Mouse (Mus musculus) limb, embryonic 14.5 days (tissue): ENCODE measurements around the gene 6030445D17Rik. TPM values are rescaled to one million over a fixed set of nuclear protein-coding genes. Genes with fewer than 3 reads are reported as not detected.

Experiments used
- ATAC-seq: fragments of 200-750 bp; cut with Nextera tagmentation; 2 replicates; pipeline ENCODE4 v1.8.0; 2017; ENCODE audit warnings: low read depth, moderate number of reproducible peaks, moderate TSS enrichment; ENCODE audit not compliant: low FRiP score
- DNase-seq: peaks from one replicate; pipeline ENCODE4 v3.0.0-alpha.2; 2015; ENCODE audit warnings: low spot score
- H3K27ac ChIP-seq: fragments of 300-500 bp; sonication (generic); replicated peaks from 2 replicates; pipeline ENCODE4 v1.5.1; 2014; ENCODE audit warnings: low read depth, mild to moderate bottlenecking, low read length, moderate library complexity, mixed read lengths
- H3K27me3 ChIP-seq: fragments of 300-500 bp; sonication (generic); 2 replicates; pipeline ENCODE4 v1.6.1; 2014; ENCODE audit warnings: low read length, mixed read lengths; ENCODE audit not compliant: control insufficient read depth, insufficient read depth
- H3K36me3 ChIP-seq: fragments of 300-500 bp; sonication (generic); 2 replicates; pipeline ENCODE4 v1.6.1; 2014; ENCODE audit warnings: mild to moderate bottlenecking, low read length, moderate library complexity, mixed read lengths; ENCODE audit not compliant: control insufficient read depth, insufficient read depth
- H3K4me1 ChIP-seq: fragments of 300-500 bp; sonication (generic); 2 replicates; pipeline ENCODE4 v1.6.1; 2014; ENCODE audit warnings: antibody characterized with exemption, low read length, mixed read lengths; ENCODE audit not compliant: control insufficient read depth, insufficient read depth
- H3K4me2 ChIP-seq: fragments of 300-500 bp; sonication (generic); replicated peaks from 2 replicates; pipeline ENCODE4 v1.6.1; 2014; ENCODE audit warnings: low read depth, mild to moderate bottlenecking, low read length, moderate library complexity; ENCODE audit not compliant: severe bottlenecking
- H3K4me3 ChIP-seq: fragments of 300-500 bp; sonication (generic); replicated peaks from 2 replicates; pipeline ENCODE4 v1.5.1; 2014; ENCODE audit warnings: low read length
- H3K9ac ChIP-seq: fragments of 300-500 bp; sonication (generic); 2 replicates; pipeline ENCODE4 v1.6.1; 2014; ENCODE audit warnings: mild to moderate bottlenecking, low read depth, low read length, moderate library complexity; ENCODE audit not compliant: severe bottlenecking
- H3K9me3 ChIP-seq: fragments of 300-500 bp; sonication (generic); 2 replicates; pipeline ENCODE4 v1.6.1; 2016; ENCODE audit warnings: low read length; ENCODE audit not compliant: control insufficient read depth
- POLR2A ChIP-seq: fragments of 200-500 bp; IDR thresholded peaks from 2 replicates; pipeline ENCODE4 v1.8.0; 2012; ENCODE audit warnings: inconsistent platforms, mild to moderate bottlenecking, moderate library complexity, borderline replicate concordance; ENCODE audit not compliant: insufficient read depth, insufficient read length; ENCODE audit errors: extremely low read depth
- WGBS: fragments of 180-500 bp; shearing (Covaris S2); extraction: QIAGEN DNeasy Blood & Tissue Kit; methylation state at CpG from one replicate; pipeline ENCODE4 v1.1.7; 2014; 5-methylcytosine and 5-hydroxymethylcytosine counted together
- polyA plus RNA-seq, 2 experiments: library from polyadenylated mRNA; depleted of rRNA in 1 of 2; stranded (reverse) in 1 of 2; unstranded in 1 of 2; fragments of >200 nt; fragmentation: Nextera tagmentation in 1 of 2; extraction: Ambion mirVana in 1 of 2; gene quantifications; 2 replicates each; pipeline versions ENCODE4 v1.2.1 to v1.2.3; 2012 to 2014

Gene 6030445D17Rik
- polyA plus RNA-seq, 2 experiments: 0.38 to 0.48 TPM

- no peaks in the 10 kb centered on the region for H3K9me3 ChIP-seq
- DNase-seq (no peak), ATAC-seq (no peak)
- 16% methylated on average over 9 of the region's 9 CpGs for WGBS
- peak overlapping the region; percentile 96; the same call in 1 of the 2 replicates for H3K4me2 ChIP-seq
- no peak for TF ChIP-seq POLR2A
- peaks cover 16% of the 10 kb centered on the region for H3K4me1 ChIP-seq
- H3K4me3 ChIP-seq: peak overlapping the region; percentile 67
- no peaks in the 10 kb centered on the region for H3K36me3 ChIP-seq
- H3K27me3 ChIP-seq: peaks cover 16% of the 10 kb centered on the region; the same call in 1 of the 2 replicates
- H3K9ac ChIP-seq: no peak overlapping the region
- H3K27ac ChIP-seq: no peak overlapping the region
Observed at GRCm38 (mm10) chr4:136463436-136463835, 1.4 kb downstream of the 6030445D17Rik start.

- 9% methylated on average over 4 of the region's 4 CpGs for WGBS
- no peak overlapping the region for H3K4me3 ChIP-seq
- H3K9ac ChIP-seq: no peak overlapping the region
- 0 out of 2 replicates have a peak overlapping the region, but pooled peaks have one; percentile 4 for H3K4me2 ChIP-seq
- H3K27ac ChIP-seq: peak overlapping the region; percentile 69
- no peak for TF ChIP-seq POLR2A
- peaks cover 16% of the 10 kb centered on the region; the same call in 1 of the 2 replicates for H3K27me3 ChIP-seq
- peaks cover 26% of the 10 kb centered on the region for H3K4me1 ChIP-seq
- no peaks in the 10 kb centered on the region for H3K36me3 ChIP-seq
- H3K9me3 ChIP-seq: no peaks in the 10 kb centered on the region
- no peak for ATAC-seq
- DNase-seq: peak; percentile 58
Observed at GRCm38 (mm10) chr4:136466226-136466625, 4.2 kb downstream of the 6030445D17Rik start.

GRCm38 (mm10) chr4:136468553-136469327, 6.7 kb downstream of the 6030445D17Rik start:
- peak overlapping the region; percentile 63; the same call in 1 of the 2 replicates for H3K4me2 ChIP-seq
- no peaks in the 10 kb centered on the region for H3K9me3 ChIP-seq
- H3K4me1 ChIP-seq: peaks cover 30% of the 10 kb centered on the region
- peaks cover 3% of the 10 kb centered on the region; the same call in 1 of the 2 replicates for H3K27me3 ChIP-seq
- H3K9ac ChIP-seq: no peak overlapping the region
- no peaks in the 10 kb centered on the region for H3K36me3 ChIP-seq
- ATAC-seq (no peak), DNase-seq (no peak)
- no peak for TF ChIP-seq POLR2A
- 78% methylated on average over 14 of the region's 14 CpGs for WGBS
- H3K27ac ChIP-seq: no peak overlapping the region
- H3K4me3 ChIP-seq: peak overlapping the region; percentile 93

GRCm38 (mm10) chr4:136469371-136469903, 7.4 kb downstream of the 6030445D17Rik start, which contains the start of gene Luzp1:
Gene Luzp1, plus strand, starts transcription at chr4:136469761.
- Histone ChIP-seq H3K4me3 (peak within 1 kb of the TSS; percentile 93), H3K27me3 (no peaks in the 10 kb centered on the region), H3K4me2 (peak within 1 kb of the TSS; percentile 63), H3K27ac (peak within 1 kb of the TSS; percentile 93), H3K4me1 (peaks cover 26% of the 10 kb centered on the region), H3K36me3 (no peaks in the 10 kb centered on the region), H3K9me3 (no peaks in the 10 kb centered on the region), H3K9ac (peak within 1 kb of the TSS; percentile 89)
- WGBS: 2% methylated on average over 28 of the region's 36 CpGs
- DNase-seq (peak; percentile 92), ATAC-seq (peak; percentile 93)
- peak; percentile 98 for TF ChIP-seq POLR2A

GRCm38 (mm10) chr4:136469941-136470346, 7.9 kb downstream of the 6030445D17Rik start:
- no peaks in the 10 kb centered on the region for H3K9me3 ChIP-seq
- peak overlapping the region; percentile 89 for H3K9ac ChIP-seq
- peak; percentile 92 for ATAC-seq
- TF ChIP-seq POLR2A: no peak
- peak overlapping the region; percentile 93 for H3K4me3 ChIP-seq
- H3K4me1 ChIP-seq: peaks cover 23% of the 10 kb centered on the region
- peak overlapping the region; percentile 63 for H3K4me2 ChIP-seq
- no peaks in the 10 kb centered on the region for H3K36me3 ChIP-seq
- H3K27me3 ChIP-seq: no peaks in the 10 kb centered on the region
- peak overlapping the region; percentile 93 for H3K27ac ChIP-seq
- peak; percentile 74 for DNase-seq
- WGBS: 0% methylated on average over 15 of the region's 55 CpGs
